Mouse (Mus musculus) kidney, postnatal 10 days (tissue): ENCODE data around the gene Sypl2.

Experiments
- DNase-seq: peaks from one replicate; pipeline ENCODE4 v3.0.0; 2021; ENCODE audit warnings: mixed read lengths

Sypl2 gene

GRCm38 (mm10) chr3:108204470-108204869 lies 22.0 kb downstream of the Sypl2 start:
- DNase-seq, result no peak

- peak; percentile 91 for DNase-seq
These were observed 22.7 kb downstream of the Sypl2 start for GRCm38 (mm10) chr3:108203621-108204325.

- DNase-seq, result no peak
These were observed 23.2 kb downstream of the Sypl2 start for GRCm38 (mm10) chr3:108203212-108203611.

- no peak for DNase-seq
These were observed 23.9 kb downstream of the Sypl2 start for GRCm38 (mm10) chr3:108202506-108202905.

GRCm38 (mm10) chr3:108200329-108201323 lies 25.8 kb downstream of the Sypl2 start, which contains the start of gene Cyb561d1:
Gene Cyb561d1 (minus strand): TSS chr3:108201212.
- DNase-seq, result peak; percentile 97

DNA sequence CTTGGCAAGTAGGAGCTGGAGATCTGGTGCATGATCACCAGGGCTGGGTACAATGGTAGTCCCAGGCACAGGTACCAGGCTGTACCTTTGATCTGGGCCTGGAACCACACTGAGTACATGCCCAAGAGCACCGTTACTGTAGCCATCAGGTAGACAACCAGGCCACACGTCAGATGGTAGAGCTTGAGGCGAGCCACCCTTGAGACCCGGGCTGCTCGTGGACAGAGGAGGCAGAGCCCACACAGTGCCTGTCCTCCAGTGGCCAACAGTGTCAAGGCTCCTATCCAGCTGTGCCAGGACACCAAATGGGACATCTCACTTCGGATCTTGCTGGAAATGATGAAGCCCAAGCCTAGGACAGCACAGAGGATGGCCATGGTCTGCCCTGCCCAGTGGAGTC lies 27.2 kb downstream of the Sypl2 start:
- no peak for DNase-seq

- peak; percentile 73 for DNase-seq
These were observed 29.4 kb downstream of the Sypl2 start for GRCm38 (mm10) chr3:108197066-108197497.

- DNase-seq, result no peak
These were observed 30.4 kb downstream of the Sypl2 start for GRCm38 (mm10) chr3:108195941-108196590.

DNA sequence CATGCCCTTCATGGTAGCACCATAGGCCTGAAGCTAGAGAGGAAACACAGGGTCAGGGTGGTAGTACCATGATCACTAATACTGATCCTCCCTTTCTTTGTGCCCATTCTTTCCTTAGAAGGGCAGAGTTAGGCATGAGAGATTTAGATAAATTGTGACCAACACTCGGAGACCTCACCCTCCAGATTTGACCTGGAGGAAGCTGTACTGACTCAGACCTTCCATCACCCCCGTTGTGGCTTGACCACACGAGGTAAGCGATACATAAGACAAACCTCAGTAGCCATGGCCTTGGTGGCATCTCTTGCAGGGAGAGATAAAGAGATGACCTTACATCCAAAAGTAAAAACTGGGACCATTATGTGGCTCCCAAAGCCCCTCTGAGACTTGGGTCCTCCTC lies 31.2 kb downstream of the Sypl2 start:
- DNase-seq, result no peak

GRCm38 (mm10) chr3:108193686-108194085 lies 32.8 kb downstream of the Sypl2 start:
- DNase-seq, result no peak

GRCm38 (mm10) chr3:108189897-108190296 lies 36.6 kb downstream of the Sypl2 start:
- no peak for DNase-seq

DNA sequence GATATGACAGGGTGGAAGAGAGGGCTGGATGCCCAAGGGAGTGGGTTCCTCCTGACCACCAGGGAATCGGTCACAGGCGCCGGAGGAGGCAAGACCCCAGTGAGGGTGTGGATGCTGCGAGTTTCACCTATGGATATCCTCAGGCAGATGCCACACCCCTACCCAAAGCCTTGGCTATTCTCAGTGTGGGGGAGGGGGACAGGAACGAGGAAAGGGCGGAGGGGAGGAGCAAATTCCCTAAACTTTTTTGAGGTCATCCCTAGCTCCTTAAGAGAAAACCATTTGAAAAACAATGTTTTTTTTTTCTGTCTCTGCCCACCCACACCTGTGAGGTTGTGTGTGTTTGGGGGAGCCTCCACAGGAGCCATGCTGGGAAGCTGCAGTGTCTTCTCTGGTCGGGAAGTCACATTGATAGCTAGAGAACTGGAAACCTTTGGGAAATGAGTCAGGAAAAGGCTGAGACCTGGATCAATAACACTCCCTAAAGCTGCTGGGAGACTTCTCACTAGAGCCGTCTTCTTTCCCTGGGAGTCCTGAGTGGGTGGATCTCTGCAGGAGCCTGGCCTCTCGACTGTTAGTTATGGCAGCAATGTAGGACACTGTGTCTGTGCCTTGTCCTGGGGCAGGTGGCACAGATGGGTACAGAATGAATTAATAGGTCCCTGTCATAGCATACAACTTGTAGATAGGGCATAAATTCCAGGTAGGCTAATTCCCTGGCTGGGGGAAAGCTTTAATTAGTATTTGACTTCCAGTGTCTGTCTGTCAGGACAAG lies 37.5 kb downstream of the Sypl2 start:
- no peak for DNase-seq

DNA sequence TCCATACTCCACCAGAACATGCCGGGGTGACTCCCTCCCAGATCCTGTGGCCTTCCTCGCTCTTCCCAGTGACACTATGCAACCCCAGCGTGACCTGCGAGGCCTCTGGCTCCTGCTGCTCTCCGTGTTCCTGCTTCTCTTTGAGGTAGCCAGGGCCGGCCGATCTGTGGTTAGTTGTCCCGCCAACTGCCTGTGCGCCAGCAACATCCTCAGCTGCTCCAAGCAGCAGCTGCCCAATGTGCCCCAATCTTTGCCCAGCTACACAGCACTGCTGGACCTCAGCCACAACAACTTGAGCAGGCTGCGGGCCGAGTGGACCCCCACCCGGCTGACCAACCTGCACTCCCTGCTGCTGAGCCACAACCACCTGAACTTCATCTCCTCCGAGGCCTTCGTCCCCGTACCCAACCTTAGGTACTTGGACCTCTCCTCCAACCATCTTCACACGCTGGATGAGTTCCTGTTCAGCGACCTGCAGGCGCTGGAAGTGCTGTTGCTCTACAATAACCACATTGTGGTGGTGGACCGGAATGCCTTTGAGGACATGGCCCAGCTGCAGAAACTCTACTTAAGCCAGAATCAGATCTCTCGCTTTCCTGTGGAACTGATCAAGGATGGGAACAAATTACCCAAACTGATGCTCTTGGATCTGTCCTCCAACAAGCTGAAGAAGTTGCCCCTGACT lies 39.2 kb downstream of the Sypl2 start:
- no peak for DNase-seq

DNA sequence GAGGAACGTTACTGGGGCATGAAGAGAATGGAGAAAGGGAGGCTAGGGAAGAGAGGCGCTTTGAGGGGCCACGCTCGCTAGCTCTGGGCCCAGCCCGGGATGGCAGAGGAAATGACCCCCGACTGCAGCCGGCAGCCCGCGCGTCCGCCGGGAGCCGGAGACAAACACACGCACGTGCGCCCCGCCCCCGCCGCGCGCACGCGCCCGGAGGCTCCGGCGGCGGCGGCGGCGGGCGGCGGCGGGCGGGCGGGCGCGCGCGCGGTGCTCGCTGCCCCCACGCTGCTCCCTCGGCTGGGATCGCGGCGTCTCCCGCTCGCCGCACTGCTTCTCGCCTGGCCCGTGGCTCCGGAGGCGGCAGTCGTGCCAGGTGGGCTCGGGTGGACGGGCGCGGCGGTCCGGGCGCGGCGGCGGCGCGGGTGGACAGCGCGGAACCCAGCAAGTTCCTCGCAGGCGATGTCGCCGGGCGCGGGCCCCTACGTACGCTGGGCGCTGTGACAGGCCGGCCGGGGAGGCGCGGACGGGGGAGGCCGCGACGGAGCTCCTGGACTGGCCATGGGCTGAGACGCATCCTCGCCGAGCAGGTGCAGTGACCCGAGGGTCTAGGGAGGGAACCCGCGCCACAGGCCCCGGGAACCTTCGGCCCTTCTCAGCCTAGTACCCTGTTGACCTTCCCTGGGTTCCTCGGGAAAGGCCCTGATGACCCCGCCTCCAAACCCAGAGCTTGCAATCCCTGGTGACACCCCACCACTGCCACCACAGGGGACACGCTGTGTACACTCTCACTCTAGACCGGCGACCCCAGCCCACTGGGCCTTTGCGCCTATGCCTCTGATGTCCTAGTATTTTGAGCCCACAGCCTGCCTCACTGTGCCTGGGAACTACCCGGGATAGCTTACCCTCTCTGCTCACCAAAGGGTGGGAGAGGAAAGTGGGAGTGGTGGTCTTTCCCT lies 40.1 kb downstream of the Sypl2 start, which contains the start of gene Amigo1:
Gene Amigo1, plus strand, starts transcription at position 238 of the 950 bp plus-strand sequence.
- DNase-seq, result peak; percentile 79

- DNase-seq, result no peak
These were observed 40.9 kb downstream of the Sypl2 start for GRCm38 (mm10) chr3:108185460-108186097.

- DNase-seq, result no peak
These were observed 41.7 kb downstream of the Sypl2 start for GRCm38 (mm10) chr3:108184742-108185141.

- no peak for DNase-seq
These were observed 45.9 kb downstream of the Sypl2 start for GRCm38 (mm10) chr3:108180514-108180913.

DNA sequence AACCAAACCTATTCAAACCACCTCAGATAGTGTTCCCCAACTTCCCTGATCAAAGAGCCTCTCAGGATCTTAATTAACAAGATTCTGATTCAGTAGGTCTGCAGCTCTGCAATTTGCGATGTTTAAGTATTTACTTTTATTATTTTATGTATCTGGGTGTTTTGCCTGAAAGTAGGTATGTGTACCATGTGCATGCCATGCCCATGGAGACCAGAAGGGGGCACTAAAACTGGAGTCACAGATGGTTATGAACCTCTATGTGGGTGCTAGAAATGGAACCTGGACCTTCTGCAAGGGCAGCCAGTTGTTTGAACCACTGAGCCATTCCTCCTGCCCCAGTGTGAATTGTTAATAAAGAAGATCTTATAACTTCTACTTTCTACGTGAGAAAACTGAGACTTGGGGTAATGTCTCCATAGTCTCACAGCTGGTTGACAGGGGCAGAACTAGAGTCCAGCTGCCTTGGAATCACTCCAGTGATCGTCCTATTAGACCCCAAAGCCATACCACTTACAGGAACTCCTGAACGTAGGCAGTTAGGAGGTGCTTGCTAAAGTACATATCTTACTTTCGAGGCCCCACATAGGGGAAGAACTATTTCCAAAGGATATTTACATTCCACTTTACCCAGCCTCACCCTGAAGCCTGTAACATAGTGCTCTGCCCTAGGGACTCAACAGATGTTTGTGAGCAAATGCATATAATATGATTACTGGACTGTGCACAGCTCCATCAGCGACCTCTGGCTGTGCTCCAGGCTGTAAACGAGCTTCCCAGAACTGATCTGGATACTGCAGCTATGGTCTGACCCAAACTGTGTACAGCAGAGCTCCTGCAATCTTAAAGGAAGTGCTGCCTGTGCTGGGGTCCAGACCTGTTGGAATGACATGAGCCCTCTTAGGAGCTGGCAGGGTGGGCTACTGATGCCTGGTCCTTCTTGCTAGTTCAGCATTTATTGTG lies 47.4 kb downstream of the Sypl2 start:
- DNase-seq, result peak; percentile 77
